Mouse (Mus musculus) testis, adult 2 months (tissue): ENCODE results near the gene Naglu.

ENCODE experiments used
- CTCF ChIP-seq: fragments of 200-500 bp; IDR thresholded peaks from 2 replicates; pipeline ENCODE4 v1.5.1; 2012; ENCODE audit warnings: low read depth, mild to moderate bottlenecking, inconsistent platforms, low read length, moderate library complexity; ENCODE audit not compliant: control insufficient read depth, insufficient read depth, insufficient replicate concordance
- POLR2A ChIP-seq: fragments of 200-500 bp; IDR thresholded peaks from 2 replicates; pipeline ENCODE4 v1.6.1; 2012; ENCODE audit warnings: low read depth, mild to moderate bottlenecking, inconsistent platforms, low read length, moderate library complexity; ENCODE audit not compliant: control insufficient read depth

DNA sequence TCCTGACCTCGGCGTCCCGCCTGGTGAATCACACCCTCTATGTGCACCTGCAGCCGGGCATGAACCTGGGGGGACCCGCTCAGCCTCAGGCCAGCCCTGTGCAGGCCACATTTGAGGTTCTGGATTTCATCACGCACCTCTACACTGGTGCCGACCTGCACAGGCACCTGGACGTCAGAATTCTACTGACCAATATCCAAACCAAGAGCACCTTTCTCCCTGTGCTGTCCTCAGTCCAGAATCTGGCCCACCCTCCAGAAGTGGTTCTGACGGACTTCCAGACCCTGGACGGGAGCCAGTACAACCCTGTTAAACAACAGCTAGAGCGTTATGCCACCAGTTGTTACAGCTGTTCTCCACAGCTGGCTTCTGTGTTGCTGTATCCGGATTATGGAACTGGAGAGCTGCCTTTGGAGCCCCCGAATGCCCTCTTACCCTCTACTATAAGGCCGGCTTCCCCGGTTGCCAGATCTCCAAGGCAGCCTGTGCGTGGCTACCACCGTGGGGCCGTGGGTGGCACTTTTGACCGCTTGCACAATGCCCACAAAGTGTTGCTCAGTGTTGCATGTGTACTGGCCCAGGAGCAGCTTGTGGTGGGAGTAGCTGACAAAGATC lies 13.4 kb downstream of the Naglu start:
- TF ChIP-seq POLR2A, result no peak
- no peak for TF ChIP-seq CTCF
